Mouse (Mus musculus): ENCODE data around the gene Mthfd1.

DNA sequence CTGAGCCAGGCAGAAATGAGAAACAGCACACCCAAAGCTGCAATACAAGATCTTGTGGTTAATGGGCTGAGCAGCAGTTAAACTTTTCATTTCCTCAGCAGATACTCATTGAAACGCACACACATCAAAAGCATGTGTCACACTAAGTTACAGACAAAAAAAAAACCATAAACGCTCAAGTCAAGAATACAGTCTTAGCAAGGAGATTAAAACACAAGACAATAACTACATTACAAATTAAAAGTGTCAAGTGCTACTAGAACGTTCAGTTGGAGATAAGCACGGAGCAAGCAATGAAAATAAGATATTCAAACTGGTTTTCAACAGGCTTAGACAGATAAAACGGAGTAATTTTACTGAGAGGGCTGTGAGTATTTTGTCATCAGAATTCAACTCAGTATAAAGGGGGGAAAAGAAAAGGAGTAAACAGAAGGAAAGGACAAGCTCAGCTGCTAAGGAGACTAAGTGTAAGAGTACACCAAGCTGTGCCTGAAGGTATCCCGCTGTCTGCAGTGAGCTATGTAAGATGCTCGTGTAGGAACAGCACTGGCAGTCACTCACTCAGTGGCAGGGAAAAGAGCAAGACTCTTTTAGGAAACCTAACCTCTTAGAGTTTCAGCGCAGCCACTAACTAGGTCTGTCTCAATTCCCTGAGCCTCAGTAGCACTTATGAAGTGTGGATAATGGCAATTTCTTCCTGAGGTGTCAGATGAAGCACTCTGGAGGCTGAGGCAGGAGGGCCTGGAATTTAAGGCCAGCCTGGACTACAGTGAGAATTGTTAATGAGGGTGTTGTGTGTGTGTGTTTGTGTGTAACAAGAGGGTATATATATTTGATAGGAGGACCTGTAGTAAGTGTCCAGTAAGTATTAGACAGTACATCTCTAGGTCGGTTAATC, 106.6 kb downstream of the Mthfd1 start:
- no peak for TF ChIP-seq CTCF (IDR thresholded peaks at IDR 0.05; ENCODE audit: borderline replicate concordance, control insufficient read depth, extremely low read depth, insufficient read depth, low read length, poor library complexity)
- TF ChIP-seq POLR2A (IDR thresholded peaks at IDR 0.05; ENCODE audit: control insufficient read depth, extremely low read depth, insufficient read depth, low read length, poor library complexity) = no peak
